Mouse (Mus musculus) v-Abl transformed pro-B cells (cell line): ENCODE measurements around the gene Vps37c.

Source experiments
- in situ Hi-C, 2 experiments: fragments of 400-800 bp; cut with MboI; formaldehyde crosslinking; loops; one replicate each; pipeline ENCODE4 v1.15.1; 2025; ENCODE audit not compliant: unreplicated experiment in 2 of 2

The Vps37c gene

DNA sequence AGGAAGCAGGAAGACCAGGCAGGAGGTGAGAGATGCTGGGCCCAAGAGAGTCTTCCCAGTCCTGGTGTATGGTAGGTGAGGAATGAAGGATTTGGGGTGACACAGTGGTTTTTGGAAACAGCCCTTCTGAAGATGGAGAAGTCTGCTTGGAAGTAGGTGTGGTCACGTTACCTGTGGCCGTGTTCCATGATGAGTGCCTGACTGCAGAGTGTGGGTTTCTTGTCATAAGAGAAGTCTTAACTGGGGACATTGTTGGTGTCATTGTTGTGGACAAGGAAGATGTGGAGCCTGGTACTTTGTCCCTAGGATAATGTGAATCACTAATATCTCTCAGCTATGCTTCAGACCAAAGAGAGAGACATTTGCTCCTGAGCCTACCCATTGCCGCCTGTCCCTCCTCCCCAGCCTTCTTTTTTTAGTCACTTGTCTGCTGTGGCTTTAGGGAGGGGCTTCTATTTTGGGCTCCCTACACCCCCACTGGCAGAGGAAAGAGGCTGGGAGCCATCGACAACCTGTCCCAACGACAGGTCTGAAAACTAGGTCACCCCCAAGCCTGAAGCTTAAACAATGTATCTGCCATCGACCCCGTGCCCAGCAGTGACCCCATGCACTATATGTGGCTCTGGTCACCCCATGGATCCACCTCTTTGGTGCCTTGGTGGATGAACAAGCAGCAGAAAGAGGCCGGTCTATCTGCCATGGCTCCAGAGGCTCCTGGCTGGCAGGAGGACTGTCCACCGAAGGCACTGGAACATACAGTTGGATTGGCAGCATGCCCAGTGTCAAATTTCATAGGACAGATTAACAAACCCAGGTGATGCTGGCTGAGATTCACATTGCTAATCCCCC, 71.7 kb downstream of the Vps37c start:
- in situ Hi-C loops: no loop called here

DNA sequence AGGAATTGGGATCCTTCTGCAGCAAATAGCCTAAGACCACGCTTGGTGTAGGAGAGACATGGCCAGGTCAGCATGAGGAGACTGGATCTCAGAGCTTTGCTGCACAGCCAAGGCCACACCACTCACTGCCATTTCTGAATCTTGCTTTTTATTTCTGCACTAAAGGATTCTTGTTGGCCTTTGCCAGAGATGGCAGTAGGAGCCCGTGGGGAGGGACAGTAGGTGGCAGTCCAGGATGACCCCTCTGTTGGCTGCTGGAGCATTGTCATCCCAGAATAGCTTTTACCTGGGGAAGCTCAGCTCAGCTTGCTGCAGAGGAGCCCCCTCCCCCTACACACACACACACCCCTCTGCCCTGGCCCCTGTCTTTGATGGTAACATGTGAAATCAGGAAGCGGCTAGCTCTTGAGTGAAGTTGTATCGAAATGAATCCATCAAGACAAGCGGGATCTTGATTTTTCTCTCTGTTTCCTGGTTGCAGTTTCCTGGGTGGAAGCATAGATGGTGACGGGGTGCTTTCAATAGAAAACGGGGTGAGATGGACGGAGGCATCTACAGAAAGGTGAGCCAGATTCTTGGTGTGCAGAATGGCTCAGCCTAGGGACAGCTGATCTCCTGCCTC, 73.4 kb downstream of the Vps37c start:
- in situ Hi-C loops: no loop called here

DNA sequence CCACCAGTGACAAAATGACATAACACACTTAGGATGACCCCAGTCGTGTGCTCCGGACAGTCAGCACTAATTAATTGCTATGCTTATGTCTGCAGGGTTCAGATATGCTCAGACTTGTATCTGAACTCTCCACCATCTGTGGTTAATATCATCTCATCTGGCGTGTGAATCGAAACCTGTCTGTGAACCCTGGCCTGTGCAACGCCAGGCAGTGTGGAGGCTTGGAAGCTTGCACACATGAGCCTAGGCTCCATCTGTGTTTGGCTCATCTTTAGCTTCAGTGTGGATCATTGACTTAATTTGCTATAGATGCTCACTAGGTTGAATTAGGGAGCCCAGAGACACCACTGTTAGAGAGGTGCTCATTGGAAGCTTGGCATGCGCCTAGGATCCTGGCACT, 73.9 kb downstream of the Vps37c start:
- in situ Hi-C loops: no loop called here

DNA sequence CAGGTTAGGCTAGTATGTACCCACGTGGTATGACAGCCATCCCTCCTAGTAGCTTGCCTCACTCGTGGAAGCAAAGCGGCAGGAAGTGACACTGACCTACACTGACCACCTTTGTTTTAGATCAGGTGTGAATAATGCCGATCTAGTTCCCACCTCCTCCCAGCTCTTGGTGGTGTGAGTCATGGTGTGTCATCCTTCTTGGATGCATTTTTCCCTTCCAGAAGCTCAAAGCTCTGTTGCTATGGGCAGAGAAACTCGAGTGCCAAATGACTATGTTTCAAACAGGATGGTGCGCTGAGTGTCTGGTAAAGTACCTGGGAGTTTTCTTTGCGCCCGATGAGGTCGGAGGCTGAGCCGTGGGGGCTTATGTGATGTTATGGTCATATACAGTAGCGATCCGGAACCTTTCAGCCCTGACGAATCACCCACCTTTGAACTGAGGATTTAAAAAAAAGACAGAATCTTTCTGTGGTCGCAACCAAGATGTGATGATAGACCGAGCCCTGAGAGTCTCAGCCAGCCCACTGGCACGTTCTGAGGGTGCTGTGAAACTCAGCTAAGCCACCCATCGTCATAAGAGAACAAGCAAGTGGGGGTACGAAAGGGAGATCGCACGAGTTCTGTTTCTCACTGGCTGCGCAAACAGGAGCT, 75.0 kb downstream of the Vps37c start:
- in situ Hi-C loops: no loop called here
